Mouse (Mus musculus) cortical plate, adult 2 months (tissue): ENCODE data around the gene Anxa5. TPM values are rescaled to one million over a fixed set of nuclear protein-coding genes. Genes with fewer than 3 reads are reported as not detected.

Experiments
- H3K27ac ChIP-seq: fragments of 200-500 bp; 2 replicates; pipeline ENCODE4 v1.5.1; 2012; ENCODE audit warnings: low read length, control low read depth, inconsistent platforms; ENCODE audit not compliant: insufficient read depth
- H3K4me1 ChIP-seq: fragments of 200-500 bp; 2 replicates; pipeline ENCODE4 v1.6.1; 2011; ENCODE audit warnings: low read length; ENCODE audit not compliant: control insufficient read depth, insufficient read depth
- H3K4me3 ChIP-seq: fragments of 200-500 bp; 2 replicates; pipeline ENCODE4 v1.5.1; 2011; ENCODE audit warnings: mild to moderate bottlenecking, low read length, control low read depth; ENCODE audit not compliant: insufficient read depth
- CTCF ChIP-seq: fragments of 200-500 bp; IDR thresholded peaks from 2 replicates; pipeline ENCODE4 v1.5.1; 2011; ENCODE audit warnings: mild to moderate bottlenecking, control low read depth, low read length; ENCODE audit not compliant: insufficient read depth; ENCODE audit errors: extremely low read depth
- POLR2A ChIP-seq: fragments of 200-500 bp; IDR thresholded peaks from 2 replicates; pipeline ENCODE4 v1.6.1; 2011; ENCODE audit warnings: mild to moderate bottlenecking, low read length, control low read depth; ENCODE audit not compliant: insufficient read depth; ENCODE audit errors: extremely low read depth
- polyA plus RNA-seq: library from polyadenylated mRNA; depleted of rRNA; stranded (reverse); fragments of >200 nt; gene quantifications from 2 replicates; pipeline ENCODE4 v1.2.3, GENCODE M21; 2012; rRNA removed

Gene Anxa5
- polyA plus RNA-seq, 1 experiment = 118 TPM

- no peaks in the 10 kb centered on the region for H3K4me1 ChIP-seq
- no peak for TF ChIP-seq CTCF
- no peak for TF ChIP-seq POLR2A
- H3K4me3 ChIP-seq = no peak overlapping the region
Measured at GRCm38 (mm10) chr3:36427386-36427785, 48.3 kb downstream of the Anxa5 start.

GRCm38 (mm10) chr3:36409456-36409855 is 66.2 kb downstream of the Anxa5 start:
- TF ChIP-seq POLR2A (no peak), CTCF (no peak)
- Histone ChIP-seq H3K4me3 (no peak overlapping the region), H3K27ac (no peak overlapping the region), H3K4me1 (0 out of 2 replicates have a peak, but pooled peaks cover 2% of the 10 kb centered on the region)

More at GRCm38 (mm10) chr3:36427386-36427785, 48.3 kb downstream of the Anxa5 start:
- no peak overlapping the region for H3K27ac ChIP-seq

GRCm38 (mm10) chr3:36406967-36407366 is 68.7 kb downstream of the Anxa5 start:
- no peak overlapping the region for H3K27ac ChIP-seq
- TF ChIP-seq CTCF = no peak
- TF ChIP-seq POLR2A = no peak
- no peak overlapping the region for H3K4me3 ChIP-seq
- 0 out of 2 replicates have a peak, but pooled peaks cover 2% of the 10 kb centered on the region for H3K4me1 ChIP-seq

GRCm38 (mm10) chr3:36406340-36406739 is 69.4 kb downstream of the Anxa5 start:
- TF ChIP-seq CTCF = no peak
- no peak for TF ChIP-seq POLR2A
- Histone ChIP-seq H3K4me1 (0 out of 2 replicates have a peak, but pooled peaks cover 2% of the 10 kb centered on the region), H3K27ac (no peak overlapping the region), H3K4me3 (no peak overlapping the region)

- Histone ChIP-seq H3K4me3 (no peak overlapping the region), H3K27ac (no peak overlapping the region), H3K4me1 (0 out of 2 replicates have a peak, but pooled peaks cover 2% of the 10 kb centered on the region)
- TF ChIP-seq CTCF (no peak), POLR2A (no peak)
Measured at GRCm38 (mm10) chr3:36401900-36402299, 73.8 kb downstream of the Anxa5 start.

GRCm38 (mm10) chr3:36400657-36401056 is 75.0 kb downstream of the Anxa5 start:
- Histone ChIP-seq H3K4me3 (no peak overlapping the region), H3K27ac (no peak overlapping the region), H3K4me1 (no peaks in the 10 kb centered on the region)
- TF ChIP-seq POLR2A (no peak), CTCF (no peak)

Other genes with a start within 250 kb of the Anxa5 start
- 0.15 and 0.23 TPM in 2 replicates for gene 1810062G17Rik, start within 50 bp of the Anxa5 start, polyA plus RNA-seq
- gene Gm11549, start 45.9 kb upstream of the Anxa5 start, polyA plus RNA-seq = 37.6 and 38.9 TPM in 2 replicates
- 35.0 and 35.8 TPM in 2 replicates for gene Exosc9, start 76.7 kb upstream of the Anxa5 start, polyA plus RNA-seq
- 3.3 and 4.0 TPM in 2 replicates for gene Ccna2, start 96.3 kb upstream of the Anxa5 start, polyA plus RNA-seq
- 16.4 and 16.8 TPM in 2 replicates for gene Bbs7, start 137.6 kb upstream of the Anxa5 start, polyA plus RNA-seq
- gene Trpc3, start 214.3 kb upstream of the Anxa5 start, polyA plus RNA-seq = 15.9 and 17.2 TPM in 2 replicates